Mouse (Mus musculus) layer of hippocampus, adult 6 months (tissue): ENCODE measurements around the gene Gm10273. TPM values are rescaled to one million over a fixed set of nuclear protein-coding genes. Genes with fewer than 3 reads are reported as not detected.

ENCODE experiments used
- long read RNA-seq, 2 experiments: library from polyadenylated mRNA; unstranded; transcript quantifications; one replicate each; pipeline ENCODE4 v2.0.0; 2019 to 2020
- polyA plus RNA-seq: library from polyadenylated mRNA; unstranded; fragments of <200 nt; fragmentation: Nextera tagmentation; gene quantifications from 2 replicates; pipeline ENCODE4 v1.2.3, GENCODE M21; 2021

The Gm10273 gene
- polyA plus RNA-seq: 3.8 and 8.6 TPM in 2 replicates
- long read RNA-seq, experiment 1, transcript Gm10273-201 (1 exons, 1,126 nt): major isoform, 6 of 6 reads
- long read RNA-seq, experiment 1, partial matches to known transcripts: 0 of 6 reads
- long read RNA-seq, experiment 1, other reads (novel, unspliced or antisense): 0 of 6 reads
- long read RNA-seq, experiment 2, partial matches to known transcripts: 0 of 3 reads
- long read RNA-seq, experiment 2, other reads (novel, unspliced or antisense): 0 of 3 reads

DNA sequence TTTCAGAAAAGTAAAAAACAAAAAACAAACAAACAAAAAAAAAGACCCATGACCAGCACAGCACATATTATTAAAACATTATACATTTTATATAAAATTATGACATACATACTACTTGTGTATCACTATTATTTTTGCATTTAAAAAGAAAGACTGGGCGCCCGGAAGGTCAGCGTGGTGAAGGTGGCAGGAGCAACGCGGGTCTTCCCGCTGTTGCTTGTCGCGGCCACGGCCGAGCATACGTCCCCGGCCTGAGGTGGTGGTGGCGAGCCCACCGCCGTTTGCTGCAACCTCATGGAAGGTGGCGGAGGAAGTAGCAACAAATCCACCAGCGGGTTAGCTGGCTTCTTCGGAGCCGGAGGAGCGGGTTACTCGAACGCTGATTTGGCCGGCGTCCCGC lies at the start of gene Gm10273:
Gene Gm10273 (plus strand): TSS at position 172 of the 400 bp plus-strand sequence.

DNA sequence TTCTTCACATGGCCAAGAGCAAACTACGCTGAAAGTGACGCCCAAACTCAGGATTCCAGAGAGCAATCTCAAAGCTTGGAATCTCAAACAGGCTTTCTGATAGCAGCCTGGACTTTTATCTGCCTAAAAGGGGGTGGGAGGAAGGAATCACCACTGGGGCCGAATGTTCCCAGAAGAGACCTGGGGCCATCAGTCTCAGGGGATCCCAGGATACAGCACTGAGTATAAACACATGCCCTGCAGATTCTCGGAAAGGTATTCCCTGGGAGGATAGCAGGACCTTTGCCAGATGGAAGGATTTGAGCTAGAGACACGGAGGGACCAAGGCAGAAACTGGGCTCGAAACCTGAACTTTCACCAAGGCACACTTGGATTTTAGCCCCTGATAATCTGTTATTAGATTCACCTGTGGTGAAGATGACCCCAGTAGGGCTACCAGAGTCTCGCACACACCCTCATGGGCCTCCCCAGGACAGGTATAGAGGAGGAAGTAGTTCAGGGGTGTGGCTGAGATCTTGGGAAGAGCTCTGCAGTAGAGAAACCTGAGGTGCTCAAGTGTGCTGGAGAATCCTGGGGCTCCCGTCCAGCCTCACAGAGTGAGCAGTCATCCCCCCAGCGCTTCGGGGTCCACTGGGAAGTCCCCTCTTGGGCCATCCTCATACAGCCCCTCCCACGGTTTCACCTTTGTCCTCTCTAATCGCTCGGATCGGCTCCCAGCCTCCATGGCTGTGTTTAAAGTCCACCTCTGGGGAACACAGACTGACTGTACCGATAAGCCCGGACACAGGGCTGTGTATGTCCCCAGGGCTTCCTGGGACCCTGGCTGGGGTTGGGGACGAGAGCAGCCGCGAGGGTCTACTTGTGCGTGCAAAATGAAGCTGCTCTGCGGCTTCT lies 7.7 kb downstream of the Gm10273 start, which contains the start of gene Pla2g12b:
Gene Pla2g12b (plus strand): TSS at position 762 of the 894 bp plus-strand sequence.

DNA sequence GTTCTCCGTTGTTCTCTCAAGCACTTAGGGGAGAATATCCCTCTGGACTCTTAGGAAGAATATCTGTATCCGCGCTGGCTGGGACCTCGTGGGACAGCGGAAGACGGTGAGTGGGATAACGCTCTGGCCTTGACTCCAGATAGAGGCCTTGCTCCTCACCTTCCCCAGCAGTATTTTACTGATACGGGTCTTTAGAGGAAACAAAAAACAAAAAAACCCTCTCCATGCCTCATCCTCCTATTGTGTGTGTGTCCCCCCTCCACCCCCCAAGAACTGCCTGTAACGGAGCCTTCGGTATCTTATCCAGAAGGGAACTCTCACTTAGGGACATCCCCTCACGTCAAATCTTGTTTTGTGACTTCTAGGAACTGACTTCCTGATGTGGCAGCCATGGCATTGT lies 46.3 kb downstream of the Gm10273 start, which contains the start of gene Oit3:
Gene Oit3 (minus strand): TSS at position 44 of the 400 bp plus-strand sequence.

Other genes starting within 250 kb of the Gm10273 start
- gene Sept10, start 173.8 kb upstream of the Gm10273 start, polyA plus RNA-seq: 9.6 and 17.4 TPM in 2 replicates
- gene Sowahc, start 173.7 kb upstream of the Gm10273 start, polyA plus RNA-seq: 3.8 and 7.6 TPM in 2 replicates
- 35.6 and 37.9 TPM in 2 replicates for gene P4ha1, start 72.3 kb upstream of the Gm10273 start, polyA plus RNA-seq
- gene Pla2g12b, start 8.0 kb downstream of the Gm10273 start, polyA plus RNA-seq: not detected in 2 replicates
- gene Oit3, start 46.1 kb downstream of the Gm10273 start, polyA plus RNA-seq: 0.05 and 0.06 TPM in 2 replicates
- gene Gm10322, start 220.4 kb downstream of the Gm10273 start, polyA plus RNA-seq: not detected in 2 replicates
- 23.5 and 27.0 TPM in 2 replicates for gene Mcu, start 221.1 kb downstream of the Gm10273 start, polyA plus RNA-seq